Mouse (Mus musculus): ENCODE data around the gene Gm20219. TPM values are rescaled to one million over a fixed set of nuclear protein-coding genes. Genes with fewer than 3 reads are reported as not detected.

Gm20219 gene
- polyA plus RNA-seq, 1 experiment from 2014 or later: 0.93 TPM

- 54% methylated on average over 1 of the region's 1 CpGs for WGBS
- ATAC-seq (replicated peaks; ENCODE audit: low FRiP score, low read depth): no peak
- Histone ChIP-seq H3K9ac (ENCODE audit: low read depth, low read length) (no peak overlapping the region), H3K36me3 (ENCODE audit: insufficient read depth, low read length) (no peaks in the 10 kb centered on the region), H3K4me3 (replicated peaks; ENCODE audit: low read depth, low read length) (no peak overlapping the region), H3K9me3 (replicated peaks; ENCODE audit: low read length) (no peaks in the 10 kb centered on the region), H3K4me1 (replicated peaks; ENCODE audit: insufficient read depth, low read length) (no peaks in the 10 kb centered on the region), H3K27ac (no peak overlapping the region), H3K4me2 (ENCODE audit: low read length) (no peak overlapping the region), H3K27me3 (ENCODE audit: insufficient read depth, low read length) (no peaks in the 10 kb centered on the region)
- TF ChIP-seq CTCF (IDR thresholded peaks at IDR 0.05; ENCODE audit: low read depth): no peak
- DNase-seq (ENCODE audit: low spot score): no peak
Measured at GRCm38 (mm10) chr17:56522744-56523143, 31.4 kb downstream of the Gm20219 start.

- no peak for TF ChIP-seq CTCF (IDR thresholded peaks at IDR 0.05; ENCODE audit: low read depth)
- Histone ChIP-seq H3K9me3 (replicated peaks; ENCODE audit: low read length) (no peaks in the 10 kb centered on the region), H3K4me1 (replicated peaks; ENCODE audit: insufficient read depth, low read length) (peaks cover 15% of the 10 kb centered on the region; the same call in 1 of the 2 replicates), H3K4me3 (replicated peaks; ENCODE audit: low read depth, low read length) (no peak overlapping the region), H3K36me3 (ENCODE audit: insufficient read depth, low read length) (no peaks in the 10 kb centered on the region), H3K4me2 (ENCODE audit: low read length) (peak overlapping the region; percentile 15; the same call in 1 of the 2 replicates), H3K27me3 (ENCODE audit: insufficient read depth, low read length) (peaks cover 18% of the 10 kb centered on the region), H3K27ac (no peak overlapping the region), H3K9ac (ENCODE audit: low read depth, low read length) (0 out of 2 replicates have a peak overlapping the region, but pooled peaks have one; percentile 23)
- peak; percentile 68 for DNase-seq (ENCODE audit: low spot score)
- WGBS: 11% methylated on average over 13 of the region's 13 CpGs
- peak; percentile 53 for ATAC-seq (replicated peaks; ENCODE audit: low FRiP score, low read depth)
Measured at GRCm38 (mm10) chr17:56515690-56516410, 38.3 kb downstream of the Gm20219 start.

GRCm38 (mm10) chr17:56514916-56515315 is 39.3 kb downstream of the Gm20219 start:
- TF ChIP-seq CTCF (IDR thresholded peaks at IDR 0.05; ENCODE audit: low read depth): no peak
- H3K4me2 ChIP-seq (ENCODE audit: low read length): no peak overlapping the region
- H3K4me3 ChIP-seq (replicated peaks; ENCODE audit: low read depth, low read length): no peak overlapping the region
- no peaks in the 10 kb centered on the region for H3K36me3 ChIP-seq (ENCODE audit: insufficient read depth, low read length)
- no peak for ATAC-seq (replicated peaks; ENCODE audit: low FRiP score, low read depth)
- peaks cover 19% of the 10 kb centered on the region; the same call in 1 of the 2 replicates for H3K4me1 ChIP-seq (replicated peaks; ENCODE audit: insufficient read depth, low read length)
- H3K9ac ChIP-seq (ENCODE audit: low read depth, low read length): no peak overlapping the region
- peaks cover 28% of the 10 kb centered on the region for H3K27me3 ChIP-seq (ENCODE audit: insufficient read depth, low read length)
- WGBS: 28% methylated on average over 12 of the region's 12 CpGs
- no peak for DNase-seq (ENCODE audit: low spot score)
- H3K27ac ChIP-seq: no peak overlapping the region
- no peaks in the 10 kb centered on the region for H3K9me3 ChIP-seq (replicated peaks; ENCODE audit: low read length)

GRCm38 (mm10) chr17:56514330-56514729 is 39.9 kb downstream of the Gm20219 start:
- no peak for ATAC-seq (replicated peaks; ENCODE audit: low FRiP score, low read depth)
- no peaks in the 10 kb centered on the region for H3K9me3 ChIP-seq (replicated peaks; ENCODE audit: low read length)
- no peaks in the 10 kb centered on the region for H3K36me3 ChIP-seq (ENCODE audit: insufficient read depth, low read length)
- no peak overlapping the region for H3K27ac ChIP-seq
- no peak overlapping the region for H3K4me2 ChIP-seq (ENCODE audit: low read length)
- no peak overlapping the region for H3K9ac ChIP-seq (ENCODE audit: low read depth, low read length)
- no peak for DNase-seq (ENCODE audit: low spot score)
- TF ChIP-seq CTCF (IDR thresholded peaks at IDR 0.05; ENCODE audit: low read depth): no peak
- peaks cover 28% of the 10 kb centered on the region for H3K27me3 ChIP-seq (ENCODE audit: insufficient read depth, low read length)
- H3K4me1 ChIP-seq (replicated peaks; ENCODE audit: insufficient read depth, low read length): peaks cover 19% of the 10 kb centered on the region; the same call in 1 of the 2 replicates
- no peak overlapping the region for H3K4me3 ChIP-seq (replicated peaks; ENCODE audit: low read depth, low read length)

- no peak for TF ChIP-seq CTCF (IDR thresholded peaks at IDR 0.05; ENCODE audit: low read depth)
- Histone ChIP-seq H3K27me3 (ENCODE audit: insufficient read depth, low read length) (peaks cover 28% of the 10 kb centered on the region), H3K27ac (no peak within 1 kb of the TSS), H3K9ac (ENCODE audit: low read depth, low read length) (no peak within 1 kb of the TSS), H3K36me3 (ENCODE audit: insufficient read depth, low read length) (no peaks in the 10 kb centered on the region), H3K4me1 (replicated peaks; ENCODE audit: insufficient read depth, low read length) (peaks cover 20% of the 10 kb centered on the region; the same call in 1 of the 2 replicates), H3K4me3 (replicated peaks; ENCODE audit: low read depth, low read length) (peak within 1 kb of the TSS; percentile 24; the same call in 1 of the 2 replicates), H3K4me2 (ENCODE audit: low read length) (peak within 1 kb of the TSS; percentile 37), H3K9me3 (replicated peaks; ENCODE audit: low read length) (no peaks in the 10 kb centered on the region)
- ATAC-seq (replicated peaks; ENCODE audit: low FRiP score, low read depth) (no peak), DNase-seq (ENCODE audit: low spot score) (no peak)
- WGBS: 55% methylated on average over 22 of the region's 22 CpGs
Measured at GRCm38 (mm10) chr17:56512310-56512709, 41.9 kb downstream of the Gm20219 start, which contains the start of gene Znrf4. TSS of gene Znrf4 (minus strand) at chr17:56512431.

- TF ChIP-seq CTCF (IDR thresholded peaks at IDR 0.05; ENCODE audit: low read depth): no peak
- ATAC-seq (replicated peaks; ENCODE audit: low FRiP score, low read depth) (no peak), DNase-seq (ENCODE audit: low spot score) (no peak)
- Histone ChIP-seq H3K4me1 (replicated peaks; ENCODE audit: insufficient read depth, low read length) (peaks cover 25% of the 10 kb centered on the region; the same call in 1 of the 2 replicates), H3K27me3 (ENCODE audit: insufficient read depth, low read length) (peaks cover 28% of the 10 kb centered on the region), H3K36me3 (ENCODE audit: insufficient read depth, low read length) (no peaks in the 10 kb centered on the region), H3K4me3 (replicated peaks; ENCODE audit: low read depth, low read length) (peak overlapping the region; percentile 24; the same call in 1 of the 2 replicates), H3K9ac (ENCODE audit: low read depth, low read length) (no peak overlapping the region), H3K27ac (no peak overlapping the region), H3K4me2 (ENCODE audit: low read length) (peak overlapping the region; percentile 37), H3K9me3 (replicated peaks; ENCODE audit: low read length) (no peaks in the 10 kb centered on the region)
- 25% methylated on average over 29 of the region's 29 CpGs for WGBS
Measured at GRCm38 (mm10) chr17:56511707-56512090, 42.5 kb downstream of the Gm20219 start.
